Mouse (Mus musculus) small intestine, adult 2 months (tissue): ENCODE data around the gene Klf13.

ENCODE experiments used
- CTCF ChIP-seq: fragments of 200-500 bp; IDR thresholded peaks from 2 replicates; pipeline ENCODE4 v1.5.1; 2012; ENCODE audit warnings: low read depth, mild to moderate bottlenecking, control low read depth, inconsistent platforms, low read length, moderate library complexity, mixed read lengths; ENCODE audit not compliant: insufficient replicate concordance, insufficient read length; ENCODE audit errors: extremely low read depth
- POLR2A ChIP-seq: fragments of 200-500 bp; IDR thresholded peaks from 2 replicates; pipeline ENCODE4 v1.6.1; 2012; ENCODE audit warnings: low read depth, mild to moderate bottlenecking, control low read depth, inconsistent platforms, low read length, moderate library complexity

DNA sequence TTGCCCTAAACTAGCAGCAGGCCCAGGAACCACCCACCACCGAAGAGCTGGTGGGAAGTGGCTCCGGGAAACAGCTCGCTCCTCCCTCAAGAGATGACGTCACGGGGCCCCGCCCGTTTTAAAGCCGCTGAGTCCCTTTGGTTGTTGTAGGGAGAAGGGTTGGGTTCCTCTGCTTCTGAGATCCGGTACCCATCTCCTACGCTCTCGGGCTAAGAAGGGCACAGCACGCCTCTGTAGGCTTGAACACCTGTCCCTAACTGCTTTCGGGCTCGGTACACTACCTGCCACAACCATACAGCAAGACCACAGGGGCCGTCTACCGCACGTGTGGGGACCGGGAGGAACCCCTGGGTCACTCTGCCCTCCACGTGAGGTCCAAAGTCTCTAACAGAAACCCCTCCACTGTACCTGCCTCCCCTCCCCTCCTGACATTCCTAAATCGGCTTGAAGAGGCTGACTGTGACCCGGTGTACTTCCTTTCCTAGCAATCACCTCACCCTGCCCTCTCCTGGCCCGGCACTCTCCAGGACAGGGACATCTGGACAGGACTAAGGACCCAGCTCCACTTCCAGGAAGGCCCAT lies 80.1 kb downstream of the Klf13 start:
- TF ChIP-seq CTCF (no peak), POLR2A (peak; percentile 40; the same call in 1 of the 2 replicates)
